Mouse (Mus musculus) lung, adult 2 months (tissue): ENCODE measurements around the gene Usp2. TPM values are rescaled to one million over a fixed set of nuclear protein-coding genes. Genes with fewer than 3 reads are reported as not detected.

Source experiments
- DNase-seq: peaks from one replicate; pipeline ENCODE4 v3.0.0; 2022
- H3K4me1 ChIP-seq: fragments of 200-500 bp; 2 replicates; pipeline ENCODE4 v1.6.1; 2011; ENCODE audit warnings: low read length; ENCODE audit not compliant: control insufficient read depth, insufficient read depth
- H3K4me3 ChIP-seq: fragments of 200-500 bp; replicated peaks from 2 replicates; pipeline ENCODE3; 2011; ENCODE audit warnings: low read depth, mild to moderate bottlenecking, control low read depth, low read length; ENCODE audit errors: extremely low read depth
- CTCF ChIP-seq: fragments of 200-500 bp; IDR thresholded peaks from 2 replicates; pipeline ENCODE4 v1.5.1; 2011; ENCODE audit warnings: mild to moderate bottlenecking, low read length, control low read depth; ENCODE audit not compliant: insufficient read depth
- POLR2A ChIP-seq: fragments of 200-500 bp; IDR thresholded peaks from 2 replicates; pipeline ENCODE4 v1.6.1; 2011; ENCODE audit warnings: low read depth, mild to moderate bottlenecking, control low read depth, low read length, borderline replicate concordance; ENCODE audit errors: extremely low read depth
- WGBS: fragments of 180-500 bp; shearing (Covaris S2); methylation state at CpG from one replicate; pipeline ENCODE4 v1.1.7; 2018; 5-methylcytosine and 5-hydroxymethylcytosine counted together
- polyA plus RNA-seq: library from polyadenylated mRNA; depleted of rRNA; stranded (reverse); fragments of >200 nt; gene quantifications from 2 replicates; pipeline ENCODE4 v1.2.3, GENCODE M21; 2012

Usp2 gene
- polyA plus RNA-seq, 1 experiment, result 5.7 TPM

DNA sequence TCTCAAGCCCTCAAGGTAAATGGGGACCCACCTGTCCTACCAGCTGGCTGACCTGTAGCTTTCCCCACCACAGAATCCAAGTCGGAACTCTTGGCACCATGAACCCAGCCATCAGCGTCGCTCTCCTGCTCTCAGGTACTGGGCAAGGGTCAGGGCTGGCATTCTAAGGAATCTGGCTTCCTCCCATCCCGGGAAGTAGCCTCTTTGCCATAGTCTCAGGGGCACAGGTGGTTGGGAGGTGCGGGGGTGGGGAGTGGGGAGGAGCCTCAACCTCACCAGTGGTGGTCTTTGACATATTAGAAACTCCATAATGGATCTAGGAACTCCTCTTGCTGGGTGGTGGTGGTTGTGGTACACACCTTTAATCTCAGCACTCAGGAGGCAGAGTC lies 20.9 kb upstream of the Usp2 start:
- TF ChIP-seq POLR2A (no peak), CTCF (no peak)
- H3K4me3 ChIP-seq, result no peak overlapping the region

DNA sequence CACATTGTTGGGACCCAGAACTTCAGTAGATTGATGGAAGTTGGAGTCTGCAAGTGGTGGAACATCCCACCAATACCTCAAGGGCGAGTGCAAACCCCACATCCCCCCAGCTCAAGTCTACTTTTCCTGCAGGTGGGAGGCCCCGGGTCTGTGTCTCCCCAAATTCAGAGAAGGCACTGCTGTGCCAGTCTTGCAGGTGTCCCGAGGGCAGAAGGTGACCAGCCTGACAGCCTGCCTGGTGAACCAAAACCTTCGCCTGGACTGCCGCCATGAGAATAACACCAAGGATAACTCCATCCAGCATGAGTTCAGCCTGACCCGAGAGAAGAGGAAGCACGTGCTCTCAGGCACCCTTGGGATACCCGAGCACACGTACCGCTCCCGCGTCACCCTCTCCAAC lies 20.4 kb upstream of the Usp2 start:
- TF ChIP-seq CTCF (no peak), POLR2A (no peak)
- Histone ChIP-seq H3K4me3 (no peak overlapping the region), H3K4me1 (no peaks in the 10 kb centered on the region)
- no peak for DNase-seq
- whole genome bisulfite sequencing, result 76% methylated on average over 12 of the region's 12 CpGs

More for the DNA sequence above, 20.9 kb upstream of the Usp2 start:
- no peak for DNase-seq
- 79% methylated on average over 5 of the region's 5 CpGs for WGBS
- H3K4me1 ChIP-seq, result no peaks in the 10 kb centered on the region

DNA sequence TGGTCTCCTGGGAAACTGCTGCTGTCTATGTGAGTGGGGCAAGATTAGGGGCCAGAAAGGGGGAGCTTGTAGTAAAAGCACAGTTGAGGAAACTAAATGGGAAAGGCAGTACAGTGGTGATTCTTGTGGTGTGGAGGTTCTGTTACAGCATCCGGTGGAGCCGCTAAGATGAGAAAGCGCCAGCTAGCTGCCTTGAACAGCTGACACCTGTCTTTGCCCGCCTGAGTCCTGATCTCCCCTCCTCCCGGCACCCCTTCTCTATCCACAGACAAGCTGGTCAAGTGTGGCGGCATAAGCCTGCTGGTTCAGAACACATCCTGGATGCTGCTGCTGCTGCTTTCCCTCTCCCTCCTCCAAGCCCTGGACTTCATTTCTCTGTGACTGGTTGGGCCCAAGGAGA lies 19.8 kb upstream of the Usp2 start:
- no peak for DNase-seq
- no peaks in the 10 kb centered on the region for H3K4me1 ChIP-seq
- H3K4me3 ChIP-seq, result no peak overlapping the region
- no peak for TF ChIP-seq POLR2A
- no peak for TF ChIP-seq CTCF
- 41% methylated on average over 6 of the region's 6 CpGs for WGBS

DNA sequence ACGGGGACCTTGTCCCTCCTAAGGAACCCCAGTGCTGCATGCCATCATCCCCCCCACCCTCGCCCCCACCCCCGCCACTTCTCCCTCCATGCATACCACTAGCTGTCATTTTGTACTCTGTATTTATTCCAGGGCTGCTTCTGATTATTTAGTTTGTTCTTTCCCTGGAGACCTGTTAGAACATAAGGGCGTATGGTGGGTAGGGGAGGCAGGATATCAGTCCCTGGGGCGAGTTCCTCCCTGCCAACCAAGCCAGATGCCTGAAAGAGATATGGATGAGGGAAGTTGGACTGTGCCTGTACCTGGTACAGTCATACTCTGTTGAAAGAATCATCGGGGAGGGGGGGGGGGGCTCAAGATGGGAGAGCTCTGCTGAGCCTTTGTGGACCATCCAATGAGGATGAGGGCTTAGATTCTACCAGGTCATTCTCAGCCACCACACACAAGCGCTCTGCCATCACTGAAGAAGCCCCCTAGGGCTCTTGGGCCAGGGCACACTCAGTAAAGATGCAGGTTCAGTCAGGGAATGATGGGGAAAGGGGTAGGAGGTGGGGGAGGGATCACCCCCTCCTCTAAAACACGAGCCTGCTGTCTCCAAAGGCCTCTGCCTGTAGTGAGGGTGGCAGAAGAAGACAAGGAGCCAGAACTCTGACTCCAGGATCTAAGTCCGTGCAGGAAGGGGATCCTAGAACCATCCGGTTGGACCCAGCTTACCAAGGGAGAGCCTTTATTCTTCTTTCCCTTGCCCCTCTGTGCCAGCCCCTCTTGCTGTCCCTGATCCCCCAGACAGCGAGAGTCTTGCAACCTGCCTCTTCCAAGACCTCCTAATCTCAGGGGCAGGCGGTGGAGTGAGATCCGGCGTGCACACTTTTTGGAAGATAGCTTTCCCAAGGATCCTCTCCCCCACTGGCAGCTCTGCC lies 19.0 kb upstream of the Usp2 start:
- Histone ChIP-seq H3K4me1 (no peaks in the 10 kb centered on the region), H3K4me3 (no peak overlapping the region)
- TF ChIP-seq CTCF (no peak), POLR2A (no peak)
- 67% methylated on average over 14 of the region's 14 CpGs for WGBS
- DNase-seq, result no peak

DNA sequence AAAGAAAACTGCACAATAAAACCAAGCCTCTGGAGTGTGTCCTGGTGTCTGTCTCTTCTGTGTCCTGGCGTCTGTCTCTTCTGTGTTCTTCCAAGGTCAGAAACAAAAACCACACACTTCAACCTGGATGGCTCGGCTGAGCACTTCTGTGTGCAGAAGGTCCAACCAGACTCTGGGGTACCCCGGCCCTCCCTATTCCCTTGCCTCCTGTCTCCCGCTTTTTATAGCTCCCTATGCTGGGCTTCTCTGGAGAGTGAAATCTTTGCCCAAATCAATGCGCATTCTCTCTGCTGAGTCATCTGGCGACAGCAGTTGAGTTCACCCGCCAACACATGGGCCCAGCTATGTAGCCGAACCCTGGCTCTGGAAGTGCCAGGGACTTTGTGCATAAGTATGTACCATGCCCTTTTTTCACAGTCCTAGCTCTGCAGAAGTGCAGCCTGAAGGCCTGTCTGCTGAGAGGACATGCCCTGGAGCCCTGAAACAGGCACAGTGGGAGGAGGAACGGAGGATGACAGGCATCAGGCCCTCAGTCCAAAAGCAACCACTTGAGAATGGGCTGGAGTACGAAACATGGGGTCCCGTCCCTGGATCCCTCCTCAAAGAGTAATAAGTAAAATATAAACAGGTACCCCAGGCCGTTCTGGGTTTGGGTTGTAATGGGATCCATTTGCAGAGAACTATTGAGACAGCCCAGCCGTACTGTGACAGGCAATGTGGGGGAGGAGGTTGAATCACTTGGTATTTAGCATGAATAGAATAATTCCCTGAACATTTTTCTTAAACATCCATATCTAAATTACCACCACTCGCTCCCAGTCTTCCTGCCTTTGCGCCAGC lies 18.1 kb upstream of the Usp2 start:
- TF ChIP-seq CTCF (no peak), POLR2A (no peak)
- DNase-seq, result no peak
- 71% methylated on average over 15 of the region's 15 CpGs for WGBS
- Histone ChIP-seq H3K4me3 (no peak overlapping the region), H3K4me1 (no peaks in the 10 kb centered on the region)

DNA sequence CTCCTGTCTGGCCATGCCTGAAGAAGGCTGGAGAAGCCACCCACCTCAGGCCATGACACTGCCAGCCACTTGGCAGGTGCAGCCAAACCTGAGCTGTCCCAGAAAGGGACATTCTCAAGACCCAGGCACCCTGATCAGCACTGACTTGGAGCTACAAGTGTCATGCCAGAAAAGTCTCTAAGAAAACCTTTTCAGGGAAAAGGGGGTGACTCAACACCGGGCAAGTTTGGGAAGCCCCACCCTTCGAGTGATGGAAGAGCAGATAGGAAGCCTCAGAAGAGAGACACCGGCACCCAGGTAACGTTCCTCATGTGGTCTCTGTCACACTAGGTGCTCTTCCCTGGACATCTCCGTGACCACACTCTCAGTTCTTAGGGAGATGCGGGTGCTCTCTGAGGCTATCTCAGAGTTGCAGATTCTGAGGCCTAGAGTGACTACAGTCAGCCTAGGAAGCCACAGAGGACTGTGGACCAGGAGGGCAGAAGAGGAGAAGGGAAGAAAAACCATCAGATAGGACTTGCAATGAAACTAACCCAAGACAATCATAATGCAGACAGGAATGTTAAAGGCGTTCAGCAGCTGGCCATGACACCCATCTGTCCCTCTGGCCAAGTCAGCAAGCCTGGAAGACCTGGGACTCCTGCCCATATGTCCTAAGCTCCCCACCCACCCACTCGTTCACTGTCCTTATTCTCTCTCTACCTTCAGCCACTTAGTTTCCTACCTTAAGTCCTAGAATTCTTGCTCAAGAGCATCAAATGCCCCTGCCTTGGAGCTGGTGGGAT lies 17.2 kb upstream of the Usp2 start:
- no peaks in the 10 kb centered on the region for H3K4me1 ChIP-seq
- no peak for DNase-seq
- 78% methylated on average over 8 of the region's 8 CpGs for WGBS
- TF ChIP-seq POLR2A (no peak), CTCF (no peak)
- no peak overlapping the region for H3K4me3 ChIP-seq

DNA sequence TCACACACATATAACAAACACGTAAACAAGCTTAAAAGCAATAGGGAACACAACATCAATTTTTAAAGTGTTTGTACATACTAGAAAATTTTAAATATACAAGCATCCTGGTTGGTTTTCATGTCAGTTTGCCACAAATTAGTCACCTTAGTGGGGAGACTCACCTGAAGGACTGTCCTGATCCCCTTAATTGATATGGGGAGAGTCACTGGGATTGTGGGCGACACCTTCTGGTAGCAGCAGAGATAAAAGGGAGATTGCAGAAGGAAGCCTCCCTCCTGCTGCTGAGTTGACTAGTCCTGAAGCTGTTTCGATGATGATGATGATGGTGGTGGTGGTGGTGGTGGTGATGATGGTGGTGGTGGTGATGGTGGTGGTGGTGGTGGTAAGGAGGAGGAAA lies 14.0 kb upstream of the Usp2 start:
- Histone ChIP-seq H3K4me3 (no peak overlapping the region), H3K4me1 (no peaks in the 10 kb centered on the region)
- WGBS, result 64% methylated on average over 3 of the region's 3 CpGs
- no peak for DNase-seq
- TF ChIP-seq CTCF (no peak), POLR2A (no peak)

DNA sequence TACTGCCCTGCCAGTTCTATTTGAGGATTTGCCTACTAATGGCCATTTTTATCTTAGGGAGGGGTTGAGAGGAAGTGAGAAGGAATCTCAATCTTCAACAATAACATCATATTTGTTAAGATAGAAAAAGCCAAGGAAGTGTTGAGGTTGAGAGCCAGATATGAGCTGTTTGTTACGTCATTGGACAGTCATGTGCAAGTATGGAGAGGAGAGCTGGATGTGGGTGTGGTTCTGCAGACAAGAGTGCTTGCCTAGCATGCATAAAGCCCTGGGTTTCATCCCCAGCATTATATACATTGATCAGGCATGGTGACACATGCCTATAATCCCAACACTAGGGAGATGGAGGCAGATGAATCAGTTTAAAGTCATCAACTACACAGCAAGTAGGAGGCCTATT lies 12.9 kb upstream of the Usp2 start:
- DNase-seq, result no peak
- WGBS, result 27% methylated on average over 1 of the region's 1 CpGs
- TF ChIP-seq POLR2A (no peak), CTCF (no peak)

DNA sequence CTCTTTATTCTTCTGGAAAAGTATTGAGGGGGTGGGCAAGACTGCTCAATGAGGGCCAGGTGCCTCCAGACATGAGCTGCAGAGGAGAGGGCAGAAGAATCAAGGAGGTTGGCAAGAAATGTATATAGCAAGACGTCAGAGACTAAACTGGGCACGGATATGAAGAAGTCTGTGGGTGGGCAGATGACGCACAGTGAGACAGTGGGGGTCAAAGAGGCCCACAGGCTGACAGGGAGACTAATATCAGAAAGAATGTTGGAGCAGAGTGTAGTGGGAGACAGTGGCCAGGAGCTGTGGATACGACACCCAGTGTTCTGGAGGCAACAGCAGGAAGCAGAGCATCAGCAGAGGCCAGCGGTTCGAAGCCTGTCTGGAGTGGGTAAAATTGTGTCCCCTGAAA lies 8.2 kb upstream of the Usp2 start:
- no peak for TF ChIP-seq POLR2A
- TF ChIP-seq CTCF, result no peak
- no peak for DNase-seq
- 73% methylated on average over 6 of the region's 6 CpGs for WGBS
- H3K4me3 ChIP-seq, result no peak overlapping the region
- no peaks in the 10 kb centered on the region for H3K4me1 ChIP-seq

More for the DNA sequence above, 12.9 kb upstream of the Usp2 start:
- H3K4me1 ChIP-seq, result no peaks in the 10 kb centered on the region
- no peak overlapping the region for H3K4me3 ChIP-seq

DNA sequence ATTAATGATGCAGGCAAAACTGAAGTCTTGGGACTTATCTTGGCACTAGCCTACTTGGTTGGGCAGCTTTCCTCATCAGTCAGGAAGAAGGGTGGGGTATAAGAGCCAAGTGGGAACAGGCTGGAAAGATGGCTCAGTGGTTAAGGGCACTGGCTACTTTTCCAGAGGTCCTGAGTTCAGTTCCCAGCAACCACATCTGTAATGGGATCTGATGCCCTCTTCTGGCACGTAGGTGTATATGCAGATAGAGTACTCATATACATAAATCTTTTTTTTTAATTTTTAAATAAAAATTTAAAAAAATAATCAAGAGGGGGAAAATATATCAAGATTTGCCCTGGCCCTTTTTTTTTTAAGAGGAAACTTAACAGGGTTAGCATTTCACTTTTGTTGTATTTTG lies 1.6 kb upstream of the Usp2 start:
- peaks cover 3% of the 10 kb centered on the region for H3K4me1 ChIP-seq
- no peak overlapping the region for H3K4me3 ChIP-seq
- 33% methylated on average over 1 of the region's 1 CpGs for WGBS
- TF ChIP-seq POLR2A (no peak), CTCF (no peak)
- no peak for DNase-seq
